Mouse (Mus musculus) kidney, adult 11 months (tissue): ENCODE results near the gene Mcrip1.
A peak's percentile ranks its signal among the peaks of the same experiment; 100 is the strongest.
"Not testable (repeated sequence)": the region's sequence is repeated elsewhere in the genome, so short reads cannot be mapped to it uniquely, and the experiment has no call there.

ENCODE experiments used
- DNase-seq: peaks from one replicate; pipeline ENCODE4 v3.0.0; 2022

Mcrip1 gene

DNA sequence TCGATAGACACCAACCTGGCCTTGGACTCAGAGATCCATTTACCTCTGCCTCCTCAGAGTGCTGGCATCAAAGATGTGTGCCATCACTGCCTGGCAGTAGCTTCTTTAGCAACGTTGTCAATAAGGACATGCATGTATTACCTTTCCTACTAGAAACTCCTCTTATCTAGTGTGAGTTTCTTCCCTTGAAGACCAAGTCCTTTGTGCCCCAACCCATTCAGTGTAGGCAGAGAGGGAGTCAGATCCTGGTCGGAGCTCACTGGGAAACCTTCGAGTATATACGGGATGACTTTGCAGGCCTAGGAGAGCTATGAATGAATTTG is 24.7 kb upstream of the Mcrip1 start:
- no peak for DNase-seq

- DNase-seq = peak; percentile 32
These were observed 24.2 kb upstream of the Mcrip1 start for GRCm38 (mm10) chr11:120573585-120574277.

GRCm38 (mm10) chr11:120572752-120573584 is 23.4 kb upstream of the Mcrip1 start, which contains the start of gene P4hb:
Gene P4hb (minus strand): TSS chr11:120573253.
- peak; percentile 100 for DNase-seq

GRCm38 (mm10) chr11:120572417-120572751 is 22.9 kb upstream of the Mcrip1 start:
- DNase-seq = no peak

- no peak for DNase-seq
These were observed 22.4 kb upstream of the Mcrip1 start for GRCm38 (mm10) chr11:120571754-120572416.

DNA sequence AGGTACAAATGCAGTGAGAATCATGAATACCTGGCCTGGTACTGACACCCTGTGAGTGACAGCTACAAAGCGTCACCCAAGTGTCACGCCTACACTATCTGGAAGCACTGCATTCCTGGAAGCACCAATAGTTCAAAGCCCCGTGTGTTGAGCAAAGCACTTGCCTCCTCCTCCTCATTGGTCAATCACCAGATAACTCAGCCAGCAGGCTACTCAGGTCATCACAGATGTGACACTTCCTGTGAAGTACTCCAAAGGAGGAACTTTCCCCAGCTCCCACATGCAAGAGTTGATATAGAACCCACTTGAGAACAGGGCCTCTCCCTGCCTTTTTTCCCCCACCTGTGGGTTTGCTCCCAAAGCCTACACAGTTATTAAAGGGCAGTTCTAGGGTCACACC is 21.6 kb upstream of the Mcrip1 start:
- DNase-seq = no peak

GRCm38 (mm10) chr11:120568324-120568723 is 18.8 kb upstream of the Mcrip1 start:
- DNase-seq = no peak

DNA sequence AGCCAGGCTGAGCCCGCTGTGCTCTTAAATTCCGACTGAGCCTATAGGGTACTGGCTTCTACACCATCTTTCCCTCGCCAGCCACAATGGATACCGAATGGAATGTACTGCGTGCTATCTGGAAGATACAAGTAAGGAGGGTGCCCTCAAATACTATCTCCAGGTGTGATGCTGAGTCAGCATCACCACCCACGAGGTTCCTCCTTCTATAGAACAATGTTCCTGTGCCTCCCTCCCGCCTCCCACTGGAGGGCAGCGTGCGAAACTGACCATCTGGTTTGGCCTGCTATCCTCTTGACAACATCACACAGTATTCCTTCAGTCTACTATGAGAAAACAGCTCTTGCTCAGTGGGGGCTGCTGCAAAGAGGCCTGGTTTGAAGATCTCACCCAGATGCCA is 15.6 kb upstream of the Mcrip1 start:
- DNase-seq = no peak

GRCm38 (mm10) chr11:120562949-120563348 is 13.4 kb upstream of the Mcrip1 start:
- no peak for DNase-seq

DNA sequence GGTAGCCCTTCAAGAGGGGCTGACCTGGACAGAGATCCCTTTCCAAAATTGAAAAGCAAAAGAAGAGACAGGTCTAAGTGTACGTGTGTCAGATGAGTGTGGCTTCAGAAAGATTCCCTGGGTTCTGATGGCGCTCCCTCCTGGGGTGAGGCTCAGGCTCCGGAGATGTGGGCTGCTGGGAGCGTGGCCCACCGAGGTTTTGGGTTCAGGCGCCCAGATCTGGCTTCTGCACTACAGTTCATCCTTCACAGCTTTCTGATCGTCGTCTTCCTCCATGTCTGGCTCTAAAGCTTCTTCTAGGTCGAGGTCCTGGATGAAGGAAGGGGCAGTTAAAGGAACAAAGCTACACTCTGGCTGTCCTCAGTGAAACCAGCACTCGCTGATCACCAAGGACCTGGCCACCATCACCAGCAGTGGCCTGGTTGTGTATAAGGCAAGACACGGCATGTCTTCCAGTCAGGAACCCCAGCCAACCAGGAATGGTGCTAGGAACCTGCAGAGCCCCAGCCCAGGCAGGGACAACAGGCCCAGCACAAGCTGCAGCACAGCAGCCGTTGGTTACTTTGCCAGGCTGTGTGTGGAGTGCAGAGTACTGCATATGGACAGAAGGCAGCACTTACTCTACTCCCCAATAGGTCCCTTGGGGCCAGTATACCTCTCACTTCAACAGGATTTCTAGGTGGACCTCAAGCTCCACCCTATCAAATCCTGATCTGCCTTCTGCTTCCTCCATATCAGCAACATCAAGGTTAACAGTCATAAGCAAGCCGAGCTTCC is 11.6 kb upstream of the Mcrip1 start:
- no peak for DNase-seq

- not testable (repeated sequence) for DNase-seq
These were observed 9.3 kb upstream of the Mcrip1 start for GRCm38 (mm10) chr11:120558843-120559242.

DNA sequence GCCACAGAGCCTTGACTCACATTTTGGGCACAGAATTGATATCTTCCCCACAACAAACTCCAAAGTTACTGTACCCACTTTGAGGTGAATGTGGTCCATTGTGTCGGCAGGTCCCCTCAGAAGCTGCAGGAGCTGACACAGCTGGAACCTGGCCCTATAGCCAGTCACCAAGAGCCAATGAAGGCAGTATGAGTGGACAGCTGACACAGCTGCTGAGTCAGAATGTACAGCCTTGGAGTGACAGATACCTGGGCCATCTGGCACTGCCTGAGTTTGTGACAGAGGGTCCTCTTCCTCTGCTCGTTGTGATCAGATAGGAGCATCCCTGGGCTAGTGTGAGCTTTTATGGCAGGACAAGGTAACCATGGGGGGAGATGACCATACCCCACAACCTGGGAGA is 5.7 kb upstream of the Mcrip1 start:
- no peak for DNase-seq

DNA sequence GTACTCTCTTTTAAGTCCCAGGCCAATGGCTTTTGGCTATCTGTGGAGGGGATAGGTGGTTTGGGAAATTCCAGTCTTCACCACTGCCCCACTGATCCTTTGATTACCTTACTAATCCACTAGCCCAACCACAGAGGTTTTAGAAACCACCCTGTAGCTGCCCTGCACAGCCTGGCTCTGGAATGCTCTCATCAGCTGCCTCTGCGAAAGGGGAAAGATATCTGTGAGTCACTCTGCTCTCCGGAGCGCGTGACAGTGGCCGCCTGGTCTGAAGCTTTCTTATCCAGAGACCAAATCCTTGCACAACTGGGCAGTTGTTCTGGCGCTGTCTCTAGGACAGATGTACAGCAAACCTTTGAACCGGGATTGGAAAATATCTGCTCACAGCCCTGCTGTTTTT is 5.3 kb upstream of the Mcrip1 start:
- DNase-seq = no peak

DNA sequence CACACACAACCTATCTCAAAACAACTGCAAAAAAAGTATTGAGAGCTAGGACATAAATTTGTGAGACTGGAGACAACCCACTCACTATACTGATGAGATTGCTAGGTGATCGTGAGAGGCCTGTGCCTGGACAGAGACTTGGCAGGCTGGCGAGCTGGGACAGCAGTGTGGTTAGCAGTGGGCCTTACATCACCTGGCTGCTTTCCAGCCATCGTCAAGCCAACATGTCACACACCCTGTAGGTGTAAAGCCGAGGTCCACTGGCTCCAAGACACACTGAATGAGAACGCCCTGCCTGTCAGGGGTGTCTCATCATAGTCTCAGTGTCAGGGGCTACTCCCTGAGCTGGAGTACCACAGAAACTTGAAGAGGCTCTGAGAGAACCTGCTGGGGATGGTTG is 3.2 kb upstream of the Mcrip1 start:
- no peak for DNase-seq

DNA sequence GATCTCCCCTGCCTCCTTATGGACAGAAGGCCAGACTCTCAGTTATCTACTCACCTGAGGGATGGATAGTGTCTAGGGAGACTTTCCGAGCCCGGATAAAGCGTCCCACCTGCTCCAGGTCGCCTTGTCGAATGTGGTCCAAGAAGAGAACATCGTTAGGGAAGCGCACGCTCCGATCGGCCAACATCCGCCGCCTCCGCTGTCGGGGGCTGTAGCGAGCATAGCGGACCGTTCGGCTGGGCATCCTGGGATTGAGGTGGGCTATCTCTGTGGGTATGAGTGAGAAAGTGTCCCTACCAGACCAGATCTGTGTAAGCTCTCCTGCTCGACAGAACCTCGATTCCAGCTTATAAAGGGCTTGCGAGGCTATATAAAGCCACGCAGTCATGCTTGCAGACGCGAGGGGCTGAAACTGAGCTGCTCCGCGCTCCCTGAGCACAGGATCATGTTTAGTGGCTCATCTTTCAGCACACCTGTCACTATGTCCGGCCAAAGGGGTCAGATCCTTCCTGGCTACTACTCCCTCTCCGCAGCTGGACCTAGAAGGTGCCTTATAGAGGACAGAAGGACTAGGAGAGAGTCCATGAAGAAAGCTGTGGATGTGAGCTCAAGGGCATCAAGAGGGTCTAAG is 1.4 kb upstream of the Mcrip1 start, which contains the start of gene Ppp1r27:
Gene Ppp1r27, minus strand, starts transcription at position 323 of the 631 bp plus-strand sequence.
- DNase-seq = no peak

GRCm38 (mm10) chr11:120549986-120550809 is 671 bp upstream of the Mcrip1 start:
- no peak for DNase-seq

- DNase-seq = no peak
These were observed 750 bp downstream of the Mcrip1 start for GRCm38 (mm10) chr11:120548786-120549167.

GRCm38 (mm10) chr11:120548214-120548613 is 1.3 kb downstream of the Mcrip1 start:
- DNase-seq = no peak

DNA sequence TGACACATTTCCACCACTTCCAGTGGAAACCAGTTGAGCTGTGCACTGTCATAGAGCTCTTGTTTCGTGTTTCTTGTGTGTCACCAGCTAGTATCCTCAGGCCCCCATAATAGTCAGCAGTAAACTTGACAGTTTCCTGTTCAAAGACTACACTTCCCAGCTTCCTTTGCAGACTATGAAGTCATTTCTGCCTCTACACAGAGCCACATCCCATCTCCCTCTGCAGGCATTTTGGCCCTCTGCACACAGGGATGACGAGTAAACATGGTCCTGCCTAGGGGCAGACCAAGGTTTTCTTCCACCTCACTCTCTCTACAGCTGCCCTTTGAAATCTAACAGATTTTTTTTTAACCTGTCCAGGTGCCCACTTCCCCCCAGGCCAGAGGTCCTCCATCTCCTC is 2.1 kb downstream of the Mcrip1 start:
- no peak for DNase-seq

GRCm38 (mm10) chr11:120545964-120546363 is 3.6 kb downstream of the Mcrip1 start:
- peak; percentile 60 for DNase-seq

DNA sequence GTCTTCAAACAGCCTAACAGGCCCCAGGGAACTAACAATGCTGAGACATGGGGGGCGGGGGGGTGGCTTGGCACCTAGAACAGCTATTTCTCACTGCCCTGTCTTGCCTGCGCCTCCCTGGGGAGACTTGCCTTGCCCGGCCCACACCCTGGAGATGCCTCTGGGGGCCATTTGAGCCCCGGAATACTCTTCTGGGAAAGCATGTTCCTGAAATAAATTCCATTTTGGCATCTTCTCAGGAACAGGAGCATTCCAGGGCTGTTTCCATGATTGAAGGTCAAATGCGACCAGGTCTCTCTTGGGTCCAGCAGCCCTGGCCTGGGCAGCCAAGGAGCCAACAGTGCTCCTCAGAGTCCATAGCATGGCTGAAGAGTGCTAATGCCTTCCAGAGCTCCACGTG is 7.2 kb downstream of the Mcrip1 start:
- DNase-seq = peak; percentile 46

GRCm38 (mm10) chr11:120541907-120542306 is 7.6 kb downstream of the Mcrip1 start:
- DNase-seq = peak; percentile 52
